Mouse (Mus musculus) testis, adult 2 months (tissue): Measurements from ENCODE around the gene Syne1.

ENCODE experiments used
- CTCF ChIP-seq: fragments of 200-500 bp; IDR thresholded peaks from 2 replicates; pipeline ENCODE4 v1.5.1; 2012; ENCODE audit warnings: low read depth, mild to moderate bottlenecking, inconsistent platforms, low read length, moderate library complexity; ENCODE audit not compliant: control insufficient read depth, insufficient read depth, insufficient replicate concordance
- POLR2A ChIP-seq: fragments of 200-500 bp; IDR thresholded peaks from 2 replicates; pipeline ENCODE4 v1.6.1; 2012; ENCODE audit warnings: low read depth, mild to moderate bottlenecking, inconsistent platforms, low read length, moderate library complexity; ENCODE audit not compliant: control insufficient read depth

- TF ChIP-seq CTCF = no peak
- no peak for TF ChIP-seq POLR2A
These were observed 300.6 kb downstream of the Syne1 start for GRCm38 (mm10) chr10:5250702-5251101.
